Mouse (Mus musculus) limb, embryonic 12.5 days (tissue): ENCODE data around the gene Ugcg. TPM values are rescaled to one million over a fixed set of nuclear protein-coding genes. Genes with fewer than 3 reads are reported as not detected.

ENCODE experiments used
- ATAC-seq: fragments of 200-750 bp; cut with Nextera tagmentation; 2 replicates; pipeline ENCODE4 v1.8.0; 2017; ENCODE audit warnings: low read depth, moderate TSS enrichment; ENCODE audit not compliant: insufficient number of reproducible peaks, insufficient read depth, low FRiP score, low TSS enrichment
- H3K27ac ChIP-seq: fragments of 300-500 bp; sonication (generic); 2 replicates; pipeline ENCODE4 v1.5.1; 2016; ENCODE audit warnings: mild to moderate bottlenecking, moderate library complexity
- H3K27me3 ChIP-seq: fragments of 300-500 bp; sonication (generic); 2 replicates; pipeline ENCODE4 v1.6.1; 2016; ENCODE audit warnings: mild to moderate bottlenecking, moderate library complexity
- H3K36me3 ChIP-seq: fragments of 300-500 bp; sonication (generic); 2 replicates; pipeline ENCODE4 v1.6.1; 2016; ENCODE audit warnings: mild to moderate bottlenecking, moderate library complexity
- H3K4me1 ChIP-seq: fragments of 300-500 bp; sonication (generic); replicated peaks from 2 replicates; pipeline ENCODE4 v1.6.1; 2016
- H3K4me2 ChIP-seq: fragments of 300-500 bp; sonication (generic); 2 replicates; pipeline ENCODE4 v1.6.1; 2016; ENCODE audit warnings: mild to moderate bottlenecking, moderate library complexity
- H3K4me3 ChIP-seq: fragments of 300-500 bp; sonication (generic); replicated peaks from 2 replicates; pipeline ENCODE4 v1.5.1; 2016; ENCODE audit warnings: mild to moderate bottlenecking
- H3K9ac ChIP-seq: fragments of 300-500 bp; sonication (generic); replicated peaks from 2 replicates; pipeline ENCODE4 v1.6.1; 2016; ENCODE audit warnings: mild to moderate bottlenecking, moderate library complexity
- H3K9me3 ChIP-seq: fragments of 300-500 bp; sonication (generic); 2 replicates; pipeline ENCODE4 v1.6.1; 2016; ENCODE audit warnings: mild to moderate bottlenecking, moderate library complexity
- WGBS: fragments of 180-500 bp; shearing (Covaris S2); methylation state at CpG from one replicate; pipeline ENCODE4 v1.1.7; 2016; 5-methylcytosine and 5-hydroxymethylcytosine counted together
- polyA plus RNA-seq: library from polyadenylated mRNA; unstranded; fragments of >200 nt; fragmentation: Nextera tagmentation; extraction: Ambion mirVana; gene quantifications from 2 replicates; pipeline ENCODE4 v1.2.1, GENCODE M21; 2016

Ugcg gene
- polyA plus RNA-seq, 1 experiment from 2014 or later, result 15.1 TPM

DNA sequence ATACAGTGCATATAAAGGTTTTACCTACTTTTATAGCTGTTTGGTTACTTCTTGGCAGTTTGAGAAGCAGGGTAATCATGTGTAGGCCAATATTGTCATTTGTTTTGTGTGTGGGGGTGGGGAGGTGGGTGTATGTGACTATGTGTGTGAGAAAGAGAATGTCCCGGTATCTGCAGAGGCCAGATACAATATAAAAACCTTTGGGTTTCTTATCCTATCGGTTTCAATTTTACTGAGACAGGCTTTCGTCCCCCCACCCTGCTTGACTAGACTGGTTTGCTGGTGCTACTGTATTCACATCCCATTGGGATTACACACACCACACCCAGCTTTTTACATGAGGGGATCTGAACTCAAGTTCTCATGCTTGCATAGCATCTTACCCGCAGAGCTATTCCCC lies 17.5 kb downstream of the Ugcg start:
- Histone ChIP-seq H3K9me3 (no peaks in the 10 kb centered on the region), H3K27ac (no peak overlapping the region), H3K9ac (no peak overlapping the region), H3K4me3 (no peak overlapping the region), H3K27me3 (no peaks in the 10 kb centered on the region), H3K36me3 (peaks cover 27% of the 10 kb centered on the region), H3K4me2 (no peak overlapping the region), H3K4me1 (peaks cover 14% of the 10 kb centered on the region)
- WGBS, result 78% methylated on average over 4 of the region's 4 CpGs
- ATAC-seq, result no peak

- Histone ChIP-seq H3K27ac (no peak overlapping the region), H3K9ac (no peak overlapping the region), H3K9me3 (no peaks in the 10 kb centered on the region), H3K4me2 (no peak overlapping the region), H3K4me1 (peaks cover 8% of the 10 kb centered on the region; the same call in 1 of the 2 replicates), H3K27me3 (no peaks in the 10 kb centered on the region), H3K4me3 (no peak overlapping the region), H3K36me3 (peaks cover 35% of the 10 kb centered on the region)
- WGBS, result 94% methylated on average over 4 of the region's 4 CpGs
- no peak for ATAC-seq
Observed at GRCm38 (mm10) chr4:59208607-59209006, 19.6 kb downstream of the Ugcg start.

- H3K4me2 ChIP-seq, result no peak overlapping the region
- ATAC-seq, result no peak
- H3K4me1 ChIP-seq, result 0 out of 2 replicates have a peak, but pooled peaks cover under 1% of the 10 kb centered on the region
- 89% methylated on average over 9 of the region's 9 CpGs for WGBS
- H3K27ac ChIP-seq, result no peak overlapping the region
- no peak overlapping the region for H3K9ac ChIP-seq
- no peaks in the 10 kb centered on the region for H3K9me3 ChIP-seq
- no peaks in the 10 kb centered on the region for H3K27me3 ChIP-seq
- peaks cover 57% of the 10 kb centered on the region for H3K36me3 ChIP-seq
- H3K4me3 ChIP-seq, result no peak overlapping the region
Observed at GRCm38 (mm10) chr4:59211181-59211580, 22.1 kb downstream of the Ugcg start.

DNA sequence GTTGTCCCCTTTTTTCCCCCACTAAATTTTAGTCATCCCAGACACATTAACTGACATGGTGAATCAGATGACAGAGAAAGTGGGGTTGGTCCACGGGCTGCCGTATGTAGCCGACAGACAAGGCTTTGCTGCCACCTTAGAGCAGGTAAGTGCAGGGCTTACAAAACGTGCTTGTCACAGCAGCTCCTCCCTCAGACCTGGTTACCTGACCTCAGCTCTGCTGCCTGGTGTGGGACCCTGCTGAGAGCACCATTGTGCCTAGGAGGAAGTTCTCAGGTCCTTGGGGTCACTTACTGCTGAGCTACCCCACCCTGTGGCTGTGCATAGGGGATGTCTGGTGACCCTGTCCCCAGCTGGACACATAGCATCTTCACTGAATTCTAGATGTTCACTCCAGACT lies 24.8 kb downstream of the Ugcg start:
- Histone ChIP-seq H3K9ac (no peak overlapping the region), H3K27me3 (no peaks in the 10 kb centered on the region), H3K4me2 (no peak overlapping the region), H3K4me3 (no peak overlapping the region), H3K36me3 (peaks cover 54% of the 10 kb centered on the region), H3K4me1 (no peaks in the 10 kb centered on the region), H3K9me3 (no peaks in the 10 kb centered on the region), H3K27ac (no peak overlapping the region)
- WGBS, result 79% methylated on average over 4 of the region's 4 CpGs
- no peak for ATAC-seq

GRCm38 (mm10) chr4:59214695-59215094 lies 25.6 kb downstream of the Ugcg start:
- Histone ChIP-seq H3K9ac (no peak overlapping the region), H3K4me3 (no peak overlapping the region), H3K36me3 (peaks cover 62% of the 10 kb centered on the region), H3K27ac (no peak overlapping the region), H3K27me3 (no peaks in the 10 kb centered on the region), H3K4me1 (no peaks in the 10 kb centered on the region), H3K4me2 (no peak overlapping the region), H3K9me3 (no peaks in the 10 kb centered on the region)
- ATAC-seq, result no peak
- WGBS, result 95% methylated on average over 5 of the region's 5 CpGs

- Histone ChIP-seq H3K9me3 (no peaks in the 10 kb centered on the region), H3K4me3 (no peak overlapping the region), H3K36me3 (peaks cover 62% of the 10 kb centered on the region), H3K27me3 (no peaks in the 10 kb centered on the region), H3K9ac (no peak overlapping the region), H3K4me1 (no peaks in the 10 kb centered on the region), H3K27ac (no peak overlapping the region), H3K4me2 (no peak overlapping the region)
- ATAC-seq, result no peak
- WGBS, result 88% methylated on average over 3 of the region's 3 CpGs
Observed at GRCm38 (mm10) chr4:59215585-59215984, 26.5 kb downstream of the Ugcg start.

DNA sequence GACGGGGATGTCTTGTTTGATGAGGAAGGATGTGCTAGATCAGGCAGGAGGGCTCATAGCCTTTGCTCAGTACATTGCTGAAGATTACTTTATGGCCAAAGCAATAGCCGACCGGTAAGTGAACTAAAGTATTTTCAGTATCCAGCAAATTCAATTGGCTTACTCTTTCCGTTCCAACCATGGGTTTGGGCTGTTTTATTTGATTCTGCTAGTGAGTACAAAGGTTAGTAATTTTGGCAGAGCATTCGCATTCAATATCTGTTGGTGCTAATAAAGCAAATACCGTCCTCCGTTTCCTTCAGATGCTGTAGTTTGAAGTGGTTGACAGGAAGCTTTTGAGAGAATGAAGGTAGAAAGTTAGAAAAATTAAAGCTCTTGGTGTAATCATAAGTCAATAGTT lies 28.0 kb downstream of the Ugcg start:
- H3K9me3 ChIP-seq, result no peaks in the 10 kb centered on the region
- peaks cover 59% of the 10 kb centered on the region for H3K36me3 ChIP-seq
- H3K27me3 ChIP-seq, result no peaks in the 10 kb centered on the region
- H3K4me2 ChIP-seq, result no peak overlapping the region
- H3K27ac ChIP-seq, result no peak overlapping the region
- ATAC-seq, result no peak
- no peak overlapping the region for H3K9ac ChIP-seq
- no peak overlapping the region for H3K4me3 ChIP-seq
- 94% methylated on average over 7 of the region's 7 CpGs for WGBS
- no peaks in the 10 kb centered on the region for H3K4me1 ChIP-seq

DNA sequence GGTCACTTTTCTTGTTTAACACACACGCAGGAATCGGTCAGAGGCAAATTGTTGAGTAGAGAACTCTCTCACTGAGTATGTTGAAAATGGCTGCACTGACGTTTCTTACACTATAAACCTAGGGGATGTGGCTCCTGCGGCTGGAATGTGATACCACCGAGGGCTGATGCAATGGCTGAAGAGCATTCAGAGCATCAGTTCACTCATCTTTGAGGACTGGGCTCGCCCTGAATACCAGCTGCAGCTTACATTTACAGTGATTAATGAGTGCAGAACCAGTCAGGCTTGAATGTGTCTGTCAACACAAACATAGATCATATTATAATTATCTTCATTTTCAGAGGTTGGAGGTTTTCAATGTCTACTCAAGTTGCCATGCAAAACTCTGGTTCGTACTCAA lies 29.1 kb downstream of the Ugcg start:
- Histone ChIP-seq H3K4me2 (no peak overlapping the region), H3K27me3 (no peaks in the 10 kb centered on the region), H3K9me3 (no peaks in the 10 kb centered on the region), H3K4me3 (no peak overlapping the region), H3K4me1 (no peaks in the 10 kb centered on the region), H3K36me3 (peaks cover 62% of the 10 kb centered on the region), H3K27ac (no peak overlapping the region), H3K9ac (no peak overlapping the region)
- 80% methylated on average over 7 of the region's 7 CpGs for WGBS
- ATAC-seq, result no peak

- H3K4me3 ChIP-seq, result no peak overlapping the region
- H3K4me2 ChIP-seq, result no peak overlapping the region
- H3K36me3 ChIP-seq, result peaks cover 46% of the 10 kb centered on the region
- H3K4me1 ChIP-seq, result no peaks in the 10 kb centered on the region
- H3K27ac ChIP-seq, result no peak overlapping the region
- H3K9ac ChIP-seq, result no peak overlapping the region
- H3K27me3 ChIP-seq, result no peaks in the 10 kb centered on the region
- ATAC-seq, result no peak
- WGBS, result 93% methylated on average over 9 of the region's 9 CpGs
- peaks cover 4% of the 10 kb centered on the region; the same call in 1 of the 2 replicates for H3K9me3 ChIP-seq
Observed at GRCm38 (mm10) chr4:59222226-59222625, 33.2 kb downstream of the Ugcg start.

DNA sequence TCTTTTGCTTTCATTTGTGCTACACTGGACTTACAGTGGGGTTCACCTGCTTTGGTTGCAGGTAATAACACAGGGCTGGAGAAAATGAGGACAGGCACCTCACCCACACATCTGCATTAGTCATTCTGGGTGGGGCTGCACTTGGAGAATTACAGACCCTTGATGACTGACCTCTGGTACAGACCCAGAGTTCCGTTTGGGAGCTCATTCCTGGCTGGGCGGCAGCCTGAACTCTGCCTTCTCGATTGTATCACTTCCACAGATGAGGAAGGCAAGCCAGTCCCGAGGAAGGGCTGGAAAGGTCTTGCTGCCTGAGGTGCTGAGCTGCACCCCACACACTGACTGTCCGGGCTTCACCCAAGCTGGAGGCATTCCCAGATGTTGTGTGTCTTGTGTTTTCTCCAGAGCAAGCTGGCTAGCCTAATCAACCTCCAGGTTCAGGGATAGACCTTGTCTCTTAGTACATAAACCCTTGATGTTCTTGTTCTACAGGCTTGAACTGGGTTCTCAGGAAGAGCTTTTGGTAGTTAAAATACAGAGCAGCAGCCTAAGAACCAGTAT lies 34.1 kb downstream of the Ugcg start:
- 90% methylated on average over 5 of the region's 5 CpGs for WGBS
- peaks cover 44% of the 10 kb centered on the region for H3K36me3 ChIP-seq

DNA sequence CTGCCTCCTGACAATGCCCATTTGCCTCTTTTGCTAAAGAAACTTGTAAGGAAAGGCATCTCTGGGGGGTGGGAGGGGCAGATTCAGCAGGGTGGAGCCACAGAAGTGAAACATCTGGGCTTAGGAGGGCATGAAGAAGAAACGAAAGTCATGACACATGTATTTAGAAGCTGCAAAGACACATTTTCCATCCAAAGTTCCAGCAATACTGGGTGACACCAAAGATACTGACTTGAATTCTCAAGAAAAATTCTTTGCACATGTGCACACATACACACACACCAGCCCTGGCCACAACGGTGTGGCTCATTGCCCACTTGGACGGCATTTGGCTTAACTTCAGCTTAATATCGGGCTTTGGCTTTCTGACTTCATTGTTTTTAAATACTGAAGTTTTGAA lies 35.8 kb downstream of the Ugcg start:
- ATAC-seq, result no peak
- Histone ChIP-seq H3K27me3 (no peaks in the 10 kb centered on the region), H3K4me1 (no peaks in the 10 kb centered on the region), H3K4me2 (no peak overlapping the region), H3K36me3 (peaks cover 31% of the 10 kb centered on the region), H3K9ac (no peak overlapping the region), H3K4me3 (no peak overlapping the region), H3K9me3 (peaks cover 4% of the 10 kb centered on the region; the same call in 1 of the 2 replicates), H3K27ac (no peak overlapping the region)
- WGBS, result 97% methylated on average over 4 of the region's 4 CpGs

More for the DNA sequence above, 34.1 kb downstream of the Ugcg start:
- ATAC-seq, result no peak
- Histone ChIP-seq H3K27ac (no peak overlapping the region), H3K4me2 (no peak overlapping the region), H3K9ac (no peak overlapping the region), H3K27me3 (no peaks in the 10 kb centered on the region), H3K4me1 (no peaks in the 10 kb centered on the region), H3K9me3 (peaks cover 4% of the 10 kb centered on the region; the same call in 1 of the 2 replicates), H3K4me3 (no peak overlapping the region)

- Histone ChIP-seq H3K27ac (no peak overlapping the region), H3K4me3 (no peak overlapping the region), H3K4me1 (no peaks in the 10 kb centered on the region), H3K27me3 (no peaks in the 10 kb centered on the region), H3K9me3 (peaks cover 4% of the 10 kb centered on the region; the same call in 1 of the 2 replicates), H3K36me3 (peaks cover 21% of the 10 kb centered on the region), H3K4me2 (no peak overlapping the region), H3K9ac (no peak overlapping the region)
- 93% methylated on average over 9 of the region's 9 CpGs for WGBS
- ATAC-seq, result no peak
Observed at GRCm38 (mm10) chr4:59227047-59227446, 38.0 kb downstream of the Ugcg start.
